Mouse (Mus musculus) lung, postnatal 0 days (tissue): ENCODE measurements around the gene Runx2.

Experiments used
- CTCF ChIP-seq: IDR thresholded peaks from 2 replicates; pipeline ENCODE4 v1.5.1; 2016; ENCODE audit warnings: antibody characterized with exemption, mild to moderate bottlenecking
- EP300 ChIP-seq: IDR thresholded peaks from 2 replicates; pipeline ENCODE4 v1.6.1; 2016; ENCODE audit warnings: antibody characterized with exemption, mild to moderate bottlenecking, control low read depth

DNA sequence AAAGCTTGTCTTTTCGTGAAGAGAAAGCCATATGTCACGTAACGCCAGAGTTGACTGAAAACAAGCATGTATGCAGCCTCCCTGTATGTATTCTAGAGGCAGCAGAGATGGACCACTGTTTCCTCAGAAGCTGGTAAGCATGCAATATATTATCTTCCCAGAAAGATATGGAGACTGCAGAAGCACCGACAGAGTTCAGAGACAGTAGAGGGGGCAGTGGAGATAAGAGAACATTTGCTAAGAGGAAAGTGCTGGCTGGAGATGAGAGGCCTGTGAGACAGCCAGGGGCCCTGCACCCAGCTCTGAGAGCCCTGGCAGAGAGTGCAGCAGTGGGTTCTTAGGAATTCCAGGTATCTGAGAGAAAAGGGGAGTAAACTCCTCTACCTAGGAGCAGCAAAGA lies 182.3 kb downstream of the Runx2 start:
- TF ChIP-seq CTCF = no peak
- TF ChIP-seq EP300 = no peak
